Mouse (Mus musculus): ENCODE data around the gene Adamts13. TPM values are rescaled to one million over a fixed set of nuclear protein-coding genes. Genes with fewer than 3 reads are reported as not detected.
A peak's percentile ranks its signal among the peaks of the same experiment; 100 is the strongest.

The Adamts13 gene
- polyA plus RNA-seq, 1 experiment from 2014 or later, result not detected

GRCm38 (mm10) chr2:27024136-27024535, 50.9 kb downstream of the Adamts13 start:
- no peak overlapping the region for H3K27ac ChIP-seq
- H3K4me1 ChIP-seq (replicated peaks), result peaks cover 8% of the 10 kb centered on the region
- H3K4me2 ChIP-seq, result no peak overlapping the region
- no peaks in the 10 kb centered on the region for H3K9me3 ChIP-seq (replicated peaks)
- H3K9ac ChIP-seq, result no peak overlapping the region
- H3K27me3 ChIP-seq, result peaks cover 22% of the 10 kb centered on the region
- WGBS, result 72% methylated on average over 14 of the region's 14 CpGs
- no peak overlapping the region for H3K4me3 ChIP-seq
- no peak for ATAC-seq (replicated peaks; ENCODE audit: insufficient number of reproducible peaks, insufficient read depth, low FRiP score, low read depth)
- no peaks in the 10 kb centered on the region for H3K36me3 ChIP-seq

GRCm38 (mm10) chr2:27025545-27025944, 52.3 kb downstream of the Adamts13 start:
- 77% methylated on average over 3 of the region's 3 CpGs for WGBS
- H3K36me3 ChIP-seq, result no peaks in the 10 kb centered on the region
- peaks cover 8% of the 10 kb centered on the region for H3K4me1 ChIP-seq (replicated peaks)
- ATAC-seq (replicated peaks; ENCODE audit: insufficient number of reproducible peaks, insufficient read depth, low FRiP score, low read depth), result no peak
- no peak overlapping the region for H3K27ac ChIP-seq
- H3K4me2 ChIP-seq, result no peak overlapping the region
- H3K9me3 ChIP-seq (replicated peaks), result no peaks in the 10 kb centered on the region
- H3K4me3 ChIP-seq, result no peak overlapping the region
- H3K9ac ChIP-seq, result no peak overlapping the region
- H3K27me3 ChIP-seq, result peaks cover 22% of the 10 kb centered on the region

GRCm38 (mm10) chr2:27026332-27026731, 53.1 kb downstream of the Adamts13 start:
- Histone ChIP-seq H3K9me3 (replicated peaks) (no peaks in the 10 kb centered on the region), H3K4me2 (no peak overlapping the region), H3K4me1 (replicated peaks) (peaks cover 8% of the 10 kb centered on the region), H3K4me3 (no peak overlapping the region), H3K27ac (no peak overlapping the region), H3K27me3 (peaks cover 22% of the 10 kb centered on the region), H3K9ac (no peak overlapping the region), H3K36me3 (no peaks in the 10 kb centered on the region)
- 86% methylated on average over 3 of the region's 3 CpGs for WGBS
- ATAC-seq (replicated peaks; ENCODE audit: insufficient number of reproducible peaks, insufficient read depth, low FRiP score, low read depth), result no peak

GRCm38 (mm10) chr2:27026857-27027617, 53.8 kb downstream of the Adamts13 start:
- Histone ChIP-seq H3K4me3 (no peak overlapping the region), H3K9me3 (replicated peaks) (no peaks in the 10 kb centered on the region), H3K36me3 (no peaks in the 10 kb centered on the region), H3K4me2 (no peak overlapping the region), H3K27me3 (peaks cover 22% of the 10 kb centered on the region), H3K4me1 (replicated peaks) (peaks cover 8% of the 10 kb centered on the region), H3K9ac (no peak overlapping the region), H3K27ac (no peak overlapping the region)
- ATAC-seq (replicated peaks; ENCODE audit: insufficient number of reproducible peaks, insufficient read depth, low FRiP score, low read depth), result no peak
- WGBS, result 60% methylated on average over 10 of the region's 10 CpGs

- H3K36me3 ChIP-seq, result no peaks in the 10 kb centered on the region
- H3K27me3 ChIP-seq, result peaks cover 22% of the 10 kb centered on the region
- no peaks in the 10 kb centered on the region for H3K9me3 ChIP-seq (replicated peaks)
- peak; percentile 92 for ATAC-seq (replicated peaks; ENCODE audit: insufficient number of reproducible peaks, insufficient read depth, low FRiP score, low read depth)
- H3K9ac ChIP-seq, result peak within 1 kb of the TSS; percentile 14; the same call in 1 of the 2 replicates
- H3K4me1 ChIP-seq (replicated peaks), result peaks cover 8% of the 10 kb centered on the region
- peak within 1 kb of the TSS; percentile 60 for H3K4me2 ChIP-seq
- no peak within 1 kb of the TSS for H3K27ac ChIP-seq
- peak within 1 kb of the TSS; percentile 30 for H3K4me3 ChIP-seq
- WGBS, result 4% methylated on average over 38 of the region's 38 CpGs
Measured at GRCm38 (mm10) chr2:27027618-27028436, 54.6 kb downstream of the Adamts13 start, which contains the start of gene Slc2a6. Slc2a6 (minus strand) TSS chr2:27027998.

- no peak for ATAC-seq (replicated peaks; ENCODE audit: insufficient number of reproducible peaks, insufficient read depth, low FRiP score, low read depth)
- peaks cover 22% of the 10 kb centered on the region for H3K27me3 ChIP-seq
- no peak overlapping the region for H3K4me3 ChIP-seq
- peak overlapping the region; percentile 14; the same call in 1 of the 2 replicates for H3K9ac ChIP-seq
- no peak overlapping the region for H3K27ac ChIP-seq
- H3K4me1 ChIP-seq (replicated peaks), result peaks cover 8% of the 10 kb centered on the region
- H3K36me3 ChIP-seq, result no peaks in the 10 kb centered on the region
- H3K4me2 ChIP-seq, result peak overlapping the region; percentile 60; the same call in 1 of the 2 replicates
- no peaks in the 10 kb centered on the region for H3K9me3 ChIP-seq (replicated peaks)
- WGBS, result 61% methylated on average over 4 of the region's 4 CpGs
Measured at GRCm38 (mm10) chr2:27028437-27029015, 55.3 kb downstream of the Adamts13 start.

GRCm38 (mm10) chr2:27032361-27032760, 59.1 kb downstream of the Adamts13 start:
- WGBS, result 65% methylated on average over 2 of the region's 2 CpGs
- Histone ChIP-seq H3K4me1 (replicated peaks) (peaks cover 8% of the 10 kb centered on the region), H3K27me3 (peaks cover 4% of the 10 kb centered on the region), H3K4me2 (no peak overlapping the region), H3K27ac (no peak overlapping the region), H3K9ac (no peak overlapping the region), H3K9me3 (replicated peaks) (no peaks in the 10 kb centered on the region), H3K36me3 (no peaks in the 10 kb centered on the region), H3K4me3 (no peak overlapping the region)
- ATAC-seq (replicated peaks; ENCODE audit: insufficient number of reproducible peaks, insufficient read depth, low FRiP score, low read depth), result no peak

GRCm38 (mm10) chr2:27036003-27036402, 62.8 kb downstream of the Adamts13 start:
- no peaks in the 10 kb centered on the region for H3K36me3 ChIP-seq
- H3K4me1 ChIP-seq (replicated peaks), result 0 out of 2 replicates have a peak, but pooled peaks cover under 1% of the 10 kb centered on the region
- no peak overlapping the region for H3K27ac ChIP-seq
- H3K4me3 ChIP-seq, result no peak overlapping the region
- no peaks in the 10 kb centered on the region; the same call in 1 of the 2 replicates for H3K27me3 ChIP-seq
- no peaks in the 10 kb centered on the region for H3K9me3 ChIP-seq (replicated peaks)
- no peak for ATAC-seq (replicated peaks; ENCODE audit: insufficient number of reproducible peaks, insufficient read depth, low FRiP score, low read depth)
- WGBS, result 60% methylated on average over 3 of the region's 3 CpGs
- H3K9ac ChIP-seq, result no peak overlapping the region
- H3K4me2 ChIP-seq, result no peak overlapping the region

GRCm38 (mm10) chr2:27037008-27037407, 63.8 kb downstream of the Adamts13 start:
- WGBS, result 56% methylated on average over 4 of the region's 4 CpGs
- no peak for ATAC-seq (replicated peaks; ENCODE audit: insufficient number of reproducible peaks, insufficient read depth, low FRiP score, low read depth)
- H3K27me3 ChIP-seq, result no peaks in the 10 kb centered on the region; the same call in 1 of the 2 replicates
- H3K4me2 ChIP-seq, result no peak overlapping the region
- no peak overlapping the region for H3K4me3 ChIP-seq
- H3K4me1 ChIP-seq (replicated peaks), result 0 out of 2 replicates have a peak, but pooled peaks cover 3% of the 10 kb centered on the region
- H3K9me3 ChIP-seq (replicated peaks), result no peaks in the 10 kb centered on the region
- H3K9ac ChIP-seq, result no peak overlapping the region
- no peaks in the 10 kb centered on the region for H3K36me3 ChIP-seq
- no peak overlapping the region for H3K27ac ChIP-seq

GRCm38 (mm10) chr2:27038596-27038995, 65.4 kb downstream of the Adamts13 start:
- H3K27me3 ChIP-seq, result no peaks in the 10 kb centered on the region; the same call in 1 of the 2 replicates
- no peak overlapping the region for H3K4me2 ChIP-seq
- WGBS, result 1% methylated on average over 3 of the region's 3 CpGs
- H3K9ac ChIP-seq, result no peak overlapping the region
- no peak overlapping the region for H3K4me3 ChIP-seq
- H3K9me3 ChIP-seq (replicated peaks), result no peaks in the 10 kb centered on the region
- peaks cover 12% of the 10 kb centered on the region for H3K4me1 ChIP-seq (replicated peaks)
- H3K36me3 ChIP-seq, result no peaks in the 10 kb centered on the region
- no peak for ATAC-seq (replicated peaks; ENCODE audit: insufficient number of reproducible peaks, insufficient read depth, low FRiP score, low read depth)
- no peak overlapping the region for H3K27ac ChIP-seq

GRCm38 (mm10) chr2:27039286-27039685, 66.1 kb downstream of the Adamts13 start:
- 4% methylated on average over 1 of the region's 1 CpGs for WGBS
- no peak overlapping the region for H3K9ac ChIP-seq
- H3K4me3 ChIP-seq, result no peak overlapping the region
- H3K4me2 ChIP-seq, result no peak overlapping the region
- ATAC-seq (replicated peaks; ENCODE audit: insufficient number of reproducible peaks, insufficient read depth, low FRiP score, low read depth), result no peak
- H3K27ac ChIP-seq, result no peak overlapping the region
- H3K9me3 ChIP-seq (replicated peaks), result no peaks in the 10 kb centered on the region
- no peaks in the 10 kb centered on the region; the same call in 1 of the 2 replicates for H3K27me3 ChIP-seq
- peaks cover 12% of the 10 kb centered on the region for H3K4me1 ChIP-seq (replicated peaks)
- H3K36me3 ChIP-seq, result no peaks in the 10 kb centered on the region
